Mouse (Mus musculus): ENCODE data around the gene Tac4. TPM values are rescaled to one million over a fixed set of nuclear protein-coding genes. Genes with fewer than 3 reads are reported as not detected.

Gene Tac4
- polyA plus RNA-seq, 1 experiment from 2014 or later, result not detected

DNA sequence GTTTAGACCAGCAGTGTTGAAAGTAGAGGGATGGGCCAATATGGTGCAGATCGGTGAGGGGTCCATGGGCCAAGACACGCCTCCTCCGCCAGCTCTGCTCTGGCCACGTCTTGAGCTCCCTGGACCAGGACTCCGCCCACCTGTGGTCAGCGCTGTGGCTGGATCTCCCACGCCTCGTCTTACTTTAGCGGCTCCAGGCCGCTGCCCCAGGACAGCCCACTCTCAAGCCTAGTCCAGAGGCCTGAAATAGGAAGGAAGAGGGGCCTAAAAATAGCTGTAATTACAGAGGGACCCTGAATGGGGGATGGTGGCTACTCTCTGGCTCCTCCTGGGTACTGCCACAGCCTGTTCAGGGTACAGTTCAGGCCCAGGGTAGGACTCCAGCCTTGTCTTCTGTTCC lies 11.2 kb upstream of the Tac4 start:
- no peak overlapping the region for H3K4me3 ChIP-seq (ENCODE audit: inconsistent target)
- no peaks in the 10 kb centered on the region for H3K36me3 ChIP-seq (ENCODE audit: inconsistent target)
- H3K27ac ChIP-seq, result no peak overlapping the region
- no peaks in the 10 kb centered on the region for H3K79me2 ChIP-seq (ENCODE audit: inconsistent target)
- WGBS (ENCODE audit: missing documents), result 23% methylated on average over 10 of the region's 10 CpGs

DNA sequence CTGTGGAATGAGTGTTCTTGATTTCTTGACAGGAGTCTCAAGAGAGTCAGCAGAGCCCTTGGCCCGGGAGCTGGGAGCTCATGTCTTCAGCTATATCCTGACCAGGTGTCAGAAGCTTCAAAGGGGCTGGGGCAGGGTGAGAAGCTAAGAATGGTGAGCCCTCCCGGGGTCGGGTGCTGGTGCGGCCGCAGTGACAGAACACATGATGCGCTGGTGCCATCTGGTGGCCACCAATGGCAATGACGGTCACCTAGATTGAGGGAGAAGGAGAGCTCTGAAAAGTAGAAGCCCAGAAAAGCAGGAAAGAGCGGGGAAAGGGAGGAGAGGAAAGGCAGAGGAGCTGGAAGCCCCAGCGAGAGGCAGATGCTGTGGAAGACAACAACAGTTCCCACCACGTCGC lies 10.0 kb upstream of the Tac4 start:
- WGBS (ENCODE audit: missing documents), result 9% methylated on average over 11 of the region's 11 CpGs
- no peak overlapping the region for H3K27ac ChIP-seq

DNA sequence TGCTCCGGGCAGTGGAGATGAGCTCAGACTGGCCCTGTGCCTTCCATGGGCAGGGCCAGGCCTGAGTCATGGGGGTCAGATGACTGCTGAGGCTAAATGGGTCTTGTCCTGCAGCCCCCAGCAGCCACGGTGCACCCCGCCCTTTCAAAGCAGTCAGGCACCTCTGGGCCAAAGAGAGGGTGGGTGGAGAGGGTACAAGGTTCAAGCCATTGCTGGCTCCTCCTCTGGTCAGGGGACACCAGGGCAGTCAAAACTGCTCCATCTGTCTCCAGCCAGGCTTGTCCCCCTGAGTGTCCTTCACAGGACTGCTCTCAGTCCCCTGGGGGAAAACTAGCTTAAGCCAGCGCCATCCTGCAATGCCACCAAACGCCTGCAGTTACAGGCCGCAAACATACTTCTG lies 9.2 kb upstream of the Tac4 start:
- no peaks in the 10 kb centered on the region for H3K36me3 ChIP-seq (ENCODE audit: inconsistent target)
- H3K4me3 ChIP-seq (ENCODE audit: inconsistent target), result no peak overlapping the region
- no peak overlapping the region for H3K27ac ChIP-seq
- no peaks in the 10 kb centered on the region for H3K79me2 ChIP-seq (ENCODE audit: inconsistent target)
- WGBS (ENCODE audit: missing documents), result 91% methylated on average over 6 of the region's 6 CpGs

More for the DNA sequence above, 10.0 kb upstream of the Tac4 start:
- no peaks in the 10 kb centered on the region for H3K79me2 ChIP-seq (ENCODE audit: inconsistent target)
- no peaks in the 10 kb centered on the region for H3K36me3 ChIP-seq (ENCODE audit: inconsistent target)
- H3K4me3 ChIP-seq (ENCODE audit: inconsistent target), result no peak overlapping the region

GRCm38 (mm10) chr11:95254165-95254564 lies 7.2 kb upstream of the Tac4 start:
- WGBS (ENCODE audit: missing documents), result 44% methylated on average over 8 of the region's 8 CpGs
- no peaks in the 10 kb centered on the region for H3K79me2 ChIP-seq (ENCODE audit: inconsistent target)
- no peaks in the 10 kb centered on the region for H3K36me3 ChIP-seq (ENCODE audit: inconsistent target)
- no peak overlapping the region for H3K4me3 ChIP-seq (ENCODE audit: inconsistent target)
- no peak overlapping the region for H3K27ac ChIP-seq

DNA sequence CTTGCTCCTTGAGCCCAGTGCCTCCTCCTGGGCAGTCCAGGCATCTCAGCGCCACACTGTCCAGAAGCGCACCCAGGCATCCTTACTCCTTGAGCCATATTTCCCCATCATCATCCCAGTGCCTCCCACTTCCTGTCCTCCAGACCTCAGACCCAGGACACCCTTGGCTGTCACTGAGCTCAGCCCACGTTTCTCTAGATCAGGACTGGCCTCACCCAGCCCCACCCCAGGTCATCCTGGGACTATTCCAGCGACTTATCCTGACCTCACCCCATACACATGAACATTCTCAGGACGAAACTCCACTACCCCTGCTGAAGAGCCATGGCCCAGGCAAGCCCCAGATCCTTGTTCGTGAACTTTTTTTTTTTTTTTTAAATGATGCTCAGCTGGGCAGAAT lies 5.6 kb upstream of the Tac4 start:
- Histone ChIP-seq H3K79me2 (ENCODE audit: inconsistent target) (no peaks in the 10 kb centered on the region), H3K27ac (no peak overlapping the region), H3K4me3 (ENCODE audit: inconsistent target) (no peak overlapping the region), H3K36me3 (ENCODE audit: inconsistent target) (no peaks in the 10 kb centered on the region)
- WGBS (ENCODE audit: missing documents), result 86% methylated on average over 5 of the region's 6 CpGs

DNA sequence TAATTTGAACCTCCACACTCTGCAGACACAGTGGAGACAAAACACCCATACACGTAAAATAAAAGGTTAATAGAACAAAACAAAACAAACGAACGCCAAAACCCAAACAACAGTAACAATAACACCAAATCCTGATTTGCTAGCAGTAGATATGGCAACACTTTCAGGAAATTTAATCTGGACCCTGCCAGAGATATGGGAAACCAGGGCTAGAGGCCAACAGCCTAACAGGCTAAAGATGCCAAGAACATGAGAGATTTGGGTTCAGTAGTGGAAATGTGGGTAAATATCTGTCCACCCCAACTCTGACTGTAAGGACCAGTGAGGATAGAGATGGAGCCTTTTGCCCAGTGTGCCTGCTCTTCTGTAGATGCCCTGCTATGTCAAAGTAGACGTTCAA lies 3.4 kb upstream of the Tac4 start:
- 68% methylated on average over 4 of the region's 4 CpGs for WGBS (ENCODE audit: missing documents)
- Histone ChIP-seq H3K27ac (no peak overlapping the region), H3K36me3 (ENCODE audit: inconsistent target) (no peaks in the 10 kb centered on the region)

GRCm38 (mm10) chr11:95258490-95258889 lies 2.8 kb upstream of the Tac4 start:
- WGBS (ENCODE audit: missing documents), result 1% methylated on average over 26 of the region's 26 CpGs
- H3K4me3 ChIP-seq (ENCODE audit: inconsistent target), result peak overlapping the region; percentile 28
- no peaks in the 10 kb centered on the region for H3K36me3 ChIP-seq (ENCODE audit: inconsistent target)
- H3K79me2 ChIP-seq (ENCODE audit: inconsistent target), result no peaks in the 10 kb centered on the region
- H3K27ac ChIP-seq, result no peak overlapping the region

More for the DNA sequence above, 3.4 kb upstream of the Tac4 start:
- Histone ChIP-seq H3K79me2 (ENCODE audit: inconsistent target) (no peaks in the 10 kb centered on the region), H3K4me3 (ENCODE audit: inconsistent target) (no peak overlapping the region)

DNA sequence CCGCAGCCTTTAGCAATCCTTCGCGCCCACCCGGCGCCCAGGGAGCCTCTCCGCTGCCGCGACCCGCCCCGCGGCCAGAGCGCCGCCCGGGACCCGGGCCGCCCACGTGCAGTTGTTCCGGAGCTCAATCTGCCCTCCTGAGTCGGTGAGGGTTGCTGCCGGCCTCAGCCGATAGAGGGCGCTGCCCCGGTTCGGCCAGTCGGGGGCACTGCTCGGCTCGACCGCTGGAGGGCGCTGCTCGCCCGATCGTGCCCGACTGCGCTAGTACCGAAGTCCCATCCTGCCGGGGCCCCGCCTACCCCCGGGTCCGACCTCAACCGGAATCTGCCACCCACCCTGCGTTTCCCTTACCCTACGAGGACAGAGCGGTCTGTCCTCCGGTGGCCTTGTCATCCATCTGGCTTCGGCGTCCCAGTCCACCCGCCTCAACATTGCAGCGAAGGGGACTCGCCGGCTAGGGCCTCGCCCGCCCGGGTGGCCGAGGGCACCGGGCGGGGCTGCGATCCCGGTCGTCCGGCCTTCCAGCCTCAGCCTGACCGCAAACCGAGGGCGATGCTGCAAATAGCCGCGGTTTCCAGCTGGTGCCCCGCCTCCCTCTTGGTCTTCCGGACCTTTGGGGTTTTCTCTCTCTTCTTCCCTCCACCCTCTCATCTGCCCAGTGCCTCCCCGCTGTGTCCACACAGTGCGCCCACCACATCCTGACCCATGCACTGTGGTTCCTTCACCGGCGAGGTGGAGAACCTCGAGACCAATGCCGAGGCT lies 2.1 kb upstream of the Tac4 start:
- H3K79me2 ChIP-seq (ENCODE audit: inconsistent target), result no peaks in the 10 kb centered on the region
- under 1% methylated on average over 73 of the region's 73 CpGs for WGBS (ENCODE audit: missing documents)
- no peaks in the 10 kb centered on the region for H3K36me3 ChIP-seq (ENCODE audit: inconsistent target)
- H3K27ac ChIP-seq, result peak overlapping the region; percentile 51
- peak overlapping the region; percentile 30 for H3K4me3 ChIP-seq (ENCODE audit: inconsistent target)

GRCm38 (mm10) chr11:95263816-95264454 lies 2.6 kb downstream of the Tac4 start:
- no peak overlapping the region for H3K27ac ChIP-seq
- H3K36me3 ChIP-seq (ENCODE audit: inconsistent target), result 0 out of 2 replicates have a peak, but pooled peaks cover under 1% of the 10 kb centered on the region
- no peaks in the 10 kb centered on the region for H3K79me2 ChIP-seq (ENCODE audit: inconsistent target)
- no peak overlapping the region for H3K4me3 ChIP-seq (ENCODE audit: inconsistent target)
- WGBS (ENCODE audit: missing documents), result 88% methylated on average over 11 of the region's 11 CpGs

DNA sequence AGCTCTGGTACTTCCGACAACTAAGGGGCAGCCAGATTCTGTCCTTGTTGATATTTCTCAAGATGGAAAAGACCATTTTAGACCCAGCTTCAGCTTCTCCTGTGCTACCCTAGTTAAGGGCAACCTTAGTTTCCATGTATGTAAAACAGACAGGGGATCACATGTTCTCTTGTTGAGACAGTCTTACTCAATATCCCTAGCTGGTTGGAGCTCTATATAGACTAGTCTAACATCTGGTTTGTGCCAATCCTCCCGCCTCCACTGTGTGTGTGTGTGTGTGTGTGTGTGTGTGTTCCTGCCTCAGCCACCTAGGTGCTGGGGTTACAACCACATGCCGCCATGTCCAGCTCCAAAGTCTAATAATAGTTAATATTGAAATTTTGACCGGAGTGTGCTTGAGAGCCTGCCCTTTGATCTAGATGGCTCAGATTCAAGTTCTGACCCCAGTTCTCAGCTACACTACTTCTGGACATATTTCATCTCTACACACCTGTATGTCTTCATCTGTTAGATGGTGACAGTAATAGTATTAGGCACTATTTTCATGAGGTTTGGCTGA lies 3.2 kb downstream of the Tac4 start:
- H3K27ac ChIP-seq, result no peak overlapping the region
- H3K79me2 ChIP-seq (ENCODE audit: inconsistent target), result no peaks in the 10 kb centered on the region
- WGBS (ENCODE audit: missing documents), result 87% methylated on average over 4 of the region's 4 CpGs
- 0 out of 2 replicates have a peak, but pooled peaks cover 6% of the 10 kb centered on the region for H3K36me3 ChIP-seq (ENCODE audit: inconsistent target)
- H3K4me3 ChIP-seq (ENCODE audit: inconsistent target), result no peak overlapping the region

DNA sequence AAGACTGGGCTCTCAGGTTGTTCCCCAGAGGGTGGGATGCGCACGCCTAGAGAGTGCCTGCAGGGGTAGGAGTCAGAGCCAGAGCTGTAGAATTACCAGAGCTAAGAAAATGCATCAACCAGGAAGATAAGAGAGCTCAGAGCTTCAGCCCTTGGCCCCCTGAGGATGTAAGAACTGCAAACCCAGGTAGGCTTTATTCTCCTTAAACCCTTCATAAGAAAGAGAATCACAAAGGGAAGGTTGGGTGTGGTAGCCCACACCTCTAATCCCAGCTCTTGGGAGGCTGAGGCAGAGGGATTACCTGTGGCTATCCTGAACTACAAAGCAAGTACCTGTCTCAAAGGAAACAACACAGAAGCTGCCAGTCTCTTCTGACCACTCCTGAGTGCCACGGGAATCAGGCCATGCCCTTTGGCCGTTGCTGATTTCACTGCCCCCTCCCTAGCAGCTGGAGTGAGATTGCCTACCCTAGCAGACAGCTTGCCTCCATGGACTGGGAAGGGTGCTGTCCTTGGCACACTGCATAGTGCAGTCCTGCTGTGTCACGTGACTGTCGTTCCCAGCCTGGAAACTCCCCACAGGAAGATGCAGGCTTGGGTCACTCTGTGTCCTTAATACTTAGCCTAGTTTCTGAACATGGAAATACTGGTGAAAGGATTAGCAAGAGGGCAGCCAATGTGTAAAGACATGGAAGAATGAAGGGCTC lies 5.4 kb downstream of the Tac4 start:
- no peaks in the 10 kb centered on the region for H3K79me2 ChIP-seq (ENCODE audit: inconsistent target)
- no peak overlapping the region for H3K27ac ChIP-seq
- peaks cover 23% of the 10 kb centered on the region; the same call in 1 of the 2 replicates for H3K36me3 ChIP-seq (ENCODE audit: inconsistent target)
- no peak overlapping the region for H3K4me3 ChIP-seq (ENCODE audit: inconsistent target)
- 83% methylated on average over 6 of the region's 6 CpGs for WGBS (ENCODE audit: missing documents)

- Histone ChIP-seq H3K36me3 (ENCODE audit: inconsistent target) (peaks cover 78% of the 10 kb centered on the region), H3K27ac (no peak overlapping the region), H3K4me3 (ENCODE audit: inconsistent target) (no peak overlapping the region), H3K79me2 (ENCODE audit: inconsistent target) (no peaks in the 10 kb centered on the region)
- WGBS (ENCODE audit: missing documents), result 97% methylated on average over 5 of the region's 5 CpGs
Measured at GRCm38 (mm10) chr11:95273661-95274060, 12.3 kb downstream of the Tac4 start.

DNA sequence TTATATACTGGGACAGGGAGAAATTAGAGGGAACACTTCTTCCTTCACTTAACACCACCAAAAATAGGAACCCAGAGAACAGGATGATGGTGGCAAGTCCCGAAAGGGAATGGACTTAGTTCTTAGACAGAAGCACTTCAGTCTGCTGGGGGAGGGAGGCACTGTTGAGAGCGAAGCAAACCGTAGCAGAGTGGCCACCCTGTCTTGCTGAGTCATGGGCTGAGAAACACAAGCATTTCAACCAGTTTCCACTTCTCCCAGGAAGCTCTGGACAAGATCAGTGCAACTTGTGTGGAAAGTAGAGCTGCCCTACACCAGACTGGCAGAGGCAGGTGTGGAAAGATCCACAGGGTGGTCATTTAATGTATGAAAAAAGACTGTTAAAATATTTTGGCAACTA lies 13.3 kb downstream of the Tac4 start:
- Histone ChIP-seq H3K36me3 (ENCODE audit: inconsistent target) (peaks cover 80% of the 10 kb centered on the region), H3K79me2 (ENCODE audit: inconsistent target) (no peaks in the 10 kb centered on the region), H3K27ac (peak overlapping the region; percentile 31), H3K4me3 (ENCODE audit: inconsistent target) (no peak overlapping the region)
- WGBS (ENCODE audit: missing documents), result 10% methylated on average over 3 of the region's 3 CpGs

DNA sequence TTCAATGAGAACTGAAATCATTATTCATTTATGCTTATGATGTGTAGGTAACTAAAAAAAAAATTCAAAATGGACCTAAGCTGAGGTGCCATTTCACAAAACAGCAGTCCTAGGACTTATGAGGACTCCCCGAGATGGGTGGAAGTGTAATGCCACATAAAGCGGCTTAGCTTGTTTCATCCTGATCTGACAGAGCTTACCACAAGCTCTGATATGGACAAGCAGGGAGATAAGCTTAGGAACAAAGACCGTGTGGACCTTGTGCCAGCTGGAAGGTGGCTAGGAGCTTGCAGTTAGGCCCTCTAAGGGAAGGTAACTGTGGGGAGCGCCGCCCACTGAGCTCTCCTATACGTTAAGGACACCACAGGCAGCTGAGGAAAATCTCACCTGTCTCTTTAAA lies 14.7 kb downstream of the Tac4 start:
- no peak overlapping the region for H3K4me3 ChIP-seq (ENCODE audit: inconsistent target)
- H3K27ac ChIP-seq, result no peak overlapping the region
- no peaks in the 10 kb centered on the region for H3K79me2 ChIP-seq (ENCODE audit: inconsistent target)
- 96% methylated on average over 6 of the region's 6 CpGs for WGBS (ENCODE audit: missing documents)
- peaks cover 83% of the 10 kb centered on the region for H3K36me3 ChIP-seq (ENCODE audit: inconsistent target)

All from macrophage (primary cell).